Mouse (Mus musculus) stomach, embryonic 16.5 days (tissue): Measurements from ENCODE around the gene Sptbn4. TPM values are rescaled to one million over a fixed set of nuclear protein-coding genes. Genes with fewer than 3 reads are reported as not detected.
A peak's percentile ranks its signal among the peaks of the same experiment; 100 is the strongest.

Experiments used
- ATAC-seq: fragments of 200-750 bp; cut with Nextera tagmentation; 2 replicates; pipeline ENCODE4 v1.8.0; 2017; ENCODE audit warnings: moderate number of reproducible peaks, moderate TSS enrichment; ENCODE audit not compliant: insufficient read depth, low FRiP score
- H3K27ac ChIP-seq: fragments of 300-500 bp; sonication (generic); 2 replicates; pipeline ENCODE4 v1.5.1; 2014; ENCODE audit warnings: low read length
- H3K27me3 ChIP-seq: fragments of 300-500 bp; sonication (generic); 2 replicates; pipeline ENCODE4 v1.6.1; 2014; ENCODE audit warnings: low read length, control low read depth, mixed read lengths; ENCODE audit not compliant: control insufficient read depth, insufficient read depth
- H3K36me3 ChIP-seq: fragments of 300-500 bp; sonication (generic); 2 replicates; pipeline ENCODE4 v1.6.1; 2014; ENCODE audit warnings: low read length; ENCODE audit not compliant: control insufficient read depth, insufficient read depth
- H3K4me1 ChIP-seq: fragments of 300-500 bp; sonication (generic); 2 replicates; pipeline ENCODE4 v1.6.1; 2014; ENCODE audit warnings: low read length, control low read depth, mixed read lengths; ENCODE audit not compliant: control insufficient read depth, insufficient read depth
- H3K4me2 ChIP-seq: fragments of 300-500 bp; sonication (generic); 2 replicates; pipeline ENCODE4 v1.6.1; 2014; ENCODE audit warnings: low read depth, low read length, mixed read lengths
- H3K4me3 ChIP-seq: fragments of 300-500 bp; sonication (generic); replicated peaks from 2 replicates; pipeline ENCODE4 v1.5.1; 2014; ENCODE audit warnings: mild to moderate bottlenecking, low read length
- H3K9ac ChIP-seq: fragments of 300-500 bp; sonication (generic); 2 replicates; pipeline ENCODE4 v1.6.1; 2014; ENCODE audit warnings: low read length
- H3K9me3 ChIP-seq: fragments of 300-500 bp; sonication (generic); replicated peaks from 2 replicates; pipeline ENCODE4 v1.6.1; 2016; ENCODE audit warnings: low read length, control low read depth; ENCODE audit not compliant: control insufficient read depth
- WGBS: fragments of 180-500 bp; shearing (Covaris S2); extraction: QIAGEN DNeasy Blood & Tissue Kit; methylation state at CpG from one replicate; pipeline ENCODE4 v1.1.7; 2014; 5-methylcytosine and 5-hydroxymethylcytosine counted together
- polyA plus RNA-seq: library from polyadenylated mRNA; unstranded; fragments of >200 nt; fragmentation: Nextera tagmentation; extraction: Ambion mirVana; gene quantifications from 2 replicates; pipeline ENCODE4 v1.2.1, GENCODE M21; 2015

Gene Sptbn4
- polyA plus RNA-seq, 1 experiment from 2014 or later = 0.50 TPM

DNA sequence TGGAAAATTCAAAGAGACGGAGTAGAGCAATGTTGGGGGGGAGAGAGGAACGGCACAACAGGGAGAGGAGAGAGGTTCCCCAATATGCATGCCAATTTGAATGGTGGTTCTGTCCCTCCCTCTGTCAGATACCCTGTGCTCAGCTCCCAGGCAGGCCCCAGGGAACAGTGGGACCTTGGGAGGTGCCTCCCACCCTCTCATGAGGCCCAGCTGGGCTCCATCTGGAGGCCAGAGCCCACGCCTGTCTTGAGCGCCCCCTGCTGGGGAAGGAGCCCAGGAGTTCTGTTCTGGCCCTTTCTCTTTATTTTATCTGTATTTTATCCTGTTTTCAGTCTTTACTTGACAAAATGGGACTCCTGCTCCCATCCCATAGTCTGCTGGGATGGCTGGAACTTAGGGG, 62.8 kb downstream of the Sptbn4 start:
- 33% methylated on average over 4 of the region's 4 CpGs for WGBS
- Histone ChIP-seq H3K36me3 (no peaks in the 10 kb centered on the region), H3K4me1 (peaks cover 5% of the 10 kb centered on the region; the same call in 1 of the 2 replicates), H3K4me2 (no peak overlapping the region), H3K27ac (no peak overlapping the region), H3K27me3 (no peaks in the 10 kb centered on the region), H3K9me3 (no peaks in the 10 kb centered on the region), H3K4me3 (no peak overlapping the region), H3K9ac (no peak overlapping the region)
- peak; percentile 78; the same call in 1 of the 2 replicates for ATAC-seq

DNA sequence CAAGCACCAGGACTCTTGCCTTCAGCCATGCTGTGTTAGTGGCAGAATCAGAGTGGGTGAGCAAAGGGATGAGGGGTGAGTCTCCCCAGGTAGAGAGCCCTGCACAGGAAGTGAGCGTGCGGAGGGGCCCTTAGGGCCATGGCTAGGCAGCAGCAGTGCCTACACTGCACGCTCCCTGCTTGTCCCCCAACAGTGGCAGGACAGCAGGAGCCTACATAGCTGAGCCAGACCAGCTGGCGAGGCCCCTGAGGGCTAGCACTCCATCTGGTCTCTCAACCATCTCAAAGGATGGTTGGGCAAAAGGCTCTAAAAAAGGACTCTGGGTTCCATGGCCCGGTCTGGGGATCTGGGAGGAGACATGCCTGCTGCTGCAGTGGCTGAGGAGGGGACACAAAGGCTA, 63.4 kb downstream of the Sptbn4 start:
- Histone ChIP-seq H3K4me1 (peaks cover 5% of the 10 kb centered on the region; the same call in 1 of the 2 replicates), H3K9me3 (no peaks in the 10 kb centered on the region), H3K4me3 (no peak overlapping the region), H3K36me3 (no peaks in the 10 kb centered on the region), H3K27ac (no peak overlapping the region), H3K4me2 (no peak overlapping the region), H3K9ac (no peak overlapping the region), H3K27me3 (no peaks in the 10 kb centered on the region)
- no peak for ATAC-seq
- 72% methylated on average over 5 of the region's 5 CpGs for WGBS

DNA sequence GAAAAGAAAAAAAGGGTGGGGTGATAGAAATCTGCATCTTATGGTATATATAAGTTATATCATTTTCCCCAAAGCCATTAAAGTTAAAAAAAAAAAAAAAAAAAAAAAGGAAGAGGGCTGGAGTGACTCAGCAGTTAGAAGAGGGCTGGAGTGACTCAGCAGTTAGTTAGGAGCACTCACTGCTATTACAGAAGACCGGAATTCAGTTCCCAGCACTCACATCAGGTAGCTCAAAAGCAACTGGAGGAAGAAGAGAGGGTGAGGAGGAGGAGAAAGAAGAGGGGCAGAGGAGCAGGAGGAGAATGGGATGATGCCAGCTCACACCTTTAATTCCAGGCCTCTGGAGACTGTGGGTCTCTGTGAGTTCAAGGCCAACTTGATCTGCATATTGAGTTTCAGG, 64.3 kb downstream of the Sptbn4 start:
- ATAC-seq = no peak
- H3K9me3 ChIP-seq = no peaks in the 10 kb centered on the region
- no peak overlapping the region for H3K4me3 ChIP-seq
- H3K4me1 ChIP-seq = peaks cover 5% of the 10 kb centered on the region; the same call in 1 of the 2 replicates
- H3K9ac ChIP-seq = no peak overlapping the region
- no peaks in the 10 kb centered on the region for H3K36me3 ChIP-seq
- WGBS = 82% methylated on average over 1 of the region's 1 CpGs
- H3K27me3 ChIP-seq = no peaks in the 10 kb centered on the region
- H3K4me2 ChIP-seq = no peak overlapping the region
- no peak overlapping the region for H3K27ac ChIP-seq

DNA sequence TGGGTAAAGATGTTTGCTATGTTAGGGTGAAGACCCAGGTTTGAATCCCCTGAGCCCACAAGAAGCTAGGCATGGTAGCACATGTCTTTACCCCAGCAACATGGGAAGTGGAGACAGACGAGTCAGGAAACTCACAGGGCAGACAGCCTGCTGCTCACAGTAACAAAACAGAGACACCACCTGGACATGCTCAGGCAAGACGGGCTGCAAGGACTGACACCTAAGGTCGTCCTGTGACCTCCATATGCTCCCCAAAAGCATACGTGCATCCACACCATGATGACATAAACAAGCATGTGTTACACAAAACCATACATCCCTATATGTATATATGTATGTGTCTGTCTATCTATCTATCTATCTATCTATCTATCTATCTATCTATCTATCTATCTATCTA, 65.9 kb downstream of the Sptbn4 start:
- 58% methylated on average over 4 of the region's 4 CpGs for WGBS
- Histone ChIP-seq H3K4me1 (peaks cover 5% of the 10 kb centered on the region; the same call in 1 of the 2 replicates), H3K9me3 (no peaks in the 10 kb centered on the region), H3K27ac (no peak overlapping the region), H3K36me3 (no peaks in the 10 kb centered on the region), H3K9ac (no peak overlapping the region), H3K4me3 (no peak overlapping the region), H3K4me2 (no peak overlapping the region), H3K27me3 (peaks cover 9% of the 10 kb centered on the region)
- no peak for ATAC-seq

DNA sequence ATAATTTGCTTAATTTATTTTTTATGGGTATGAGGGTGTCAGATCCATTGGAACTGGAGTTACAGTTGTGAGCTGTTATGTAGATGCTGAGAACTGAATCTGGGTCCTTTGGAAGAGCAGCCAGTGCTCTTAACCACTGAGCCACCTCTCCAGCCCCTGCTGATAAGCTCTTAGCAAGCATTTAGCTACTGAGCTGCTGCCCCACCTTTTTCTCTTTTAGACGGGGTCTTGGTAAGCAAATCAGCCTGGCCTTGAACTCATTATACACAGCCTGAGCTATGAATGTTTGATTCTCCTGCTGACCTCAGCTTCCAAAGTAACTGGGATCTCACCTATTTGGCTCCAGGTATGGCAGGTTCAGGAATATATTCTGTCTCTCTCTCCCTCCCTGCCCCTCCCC, 66.5 kb downstream of the Sptbn4 start:
- H3K27ac ChIP-seq = no peak overlapping the region
- ATAC-seq = no peak
- H3K9ac ChIP-seq = no peak overlapping the region
- H3K4me1 ChIP-seq = peaks cover 5% of the 10 kb centered on the region; the same call in 1 of the 2 replicates
- no peak overlapping the region for H3K4me3 ChIP-seq
- H3K4me2 ChIP-seq = no peak overlapping the region
- H3K9me3 ChIP-seq = no peaks in the 10 kb centered on the region
- 29% methylated on average over 1 of the region's 1 CpGs for WGBS
- no peaks in the 10 kb centered on the region for H3K36me3 ChIP-seq
- H3K27me3 ChIP-seq = peaks cover 13% of the 10 kb centered on the region

DNA sequence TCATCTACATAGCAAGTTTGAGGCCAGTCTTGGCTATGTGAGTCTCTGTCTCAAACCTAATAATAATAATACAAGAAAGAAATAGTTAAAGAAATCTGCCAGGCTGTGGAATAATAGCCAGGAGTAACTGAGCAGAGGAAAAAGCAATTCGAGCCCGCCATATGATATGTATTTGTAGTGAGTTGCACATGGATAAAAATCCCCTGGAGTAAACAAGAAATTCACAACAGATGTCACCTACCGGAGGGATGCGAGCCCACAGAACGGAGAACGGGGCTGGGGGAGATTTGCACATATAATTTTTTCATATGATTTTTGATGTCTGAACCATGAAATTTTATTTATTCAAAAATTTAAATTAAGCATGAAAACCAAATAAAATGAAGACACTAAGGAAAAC, 67.7 kb downstream of the Sptbn4 start:
- H3K4me3 ChIP-seq = no peak overlapping the region
- peaks cover 5% of the 10 kb centered on the region; the same call in 1 of the 2 replicates for H3K4me1 ChIP-seq
- 83% methylated on average over 6 of the region's 6 CpGs for WGBS
- H3K9ac ChIP-seq = no peak overlapping the region
- no peak overlapping the region for H3K4me2 ChIP-seq
- H3K9me3 ChIP-seq = no peaks in the 10 kb centered on the region
- ATAC-seq = no peak
- H3K36me3 ChIP-seq = no peaks in the 10 kb centered on the region
- no peak overlapping the region for H3K27ac ChIP-seq
- peaks cover 23% of the 10 kb centered on the region for H3K27me3 ChIP-seq

DNA sequence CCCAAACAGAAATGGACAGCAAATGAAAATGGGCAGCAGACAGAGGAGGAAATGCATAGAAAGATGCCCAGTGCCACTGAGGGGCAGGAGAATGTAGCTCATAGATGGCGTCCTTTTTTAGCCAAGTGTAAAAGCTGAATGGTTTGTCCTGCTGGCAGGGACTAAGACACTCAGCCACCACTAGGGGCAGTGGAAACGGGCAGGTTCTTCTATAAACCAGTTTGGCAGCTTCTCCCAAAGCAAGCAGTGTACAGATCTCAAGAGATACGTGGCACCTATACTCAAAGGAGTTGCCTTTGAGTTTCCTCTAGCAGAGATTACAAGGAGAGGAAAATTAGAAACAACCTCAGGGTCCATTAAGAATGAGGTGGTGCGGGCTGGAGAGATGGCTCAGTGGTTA, 69.1 kb downstream of the Sptbn4 start:
- no peaks in the 10 kb centered on the region for H3K36me3 ChIP-seq
- no peak overlapping the region for H3K9ac ChIP-seq
- no peak overlapping the region for H3K4me3 ChIP-seq
- no peak overlapping the region for H3K4me2 ChIP-seq
- no peaks in the 10 kb centered on the region for H3K4me1 ChIP-seq
- no peaks in the 10 kb centered on the region for H3K9me3 ChIP-seq
- peak; percentile 85 for ATAC-seq
- no peak overlapping the region for H3K27ac ChIP-seq
- WGBS = 24% methylated on average over 4 of the region's 4 CpGs
- H3K27me3 ChIP-seq = peaks cover 35% of the 10 kb centered on the region

DNA sequence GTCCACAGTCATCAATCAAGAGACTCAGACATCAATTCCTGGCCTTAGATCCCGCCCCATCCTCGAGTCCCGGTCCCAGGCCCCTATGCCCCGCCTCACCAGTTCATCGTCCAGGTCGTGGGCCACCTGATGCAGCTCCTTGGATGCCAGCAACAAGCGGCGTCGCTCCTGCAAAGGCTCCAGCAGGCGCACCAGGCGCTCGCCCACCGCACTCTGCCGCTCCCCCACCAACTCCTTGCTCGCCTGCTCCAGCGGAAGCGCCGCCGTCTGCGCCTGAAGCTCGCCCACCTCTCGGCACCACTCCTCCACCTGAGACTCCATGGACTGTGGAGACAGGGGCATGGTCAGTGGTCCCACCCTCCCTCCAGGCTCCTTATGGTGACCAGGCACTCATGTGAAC, 72.2 kb downstream of the Sptbn4 start:
- H3K4me3 ChIP-seq = no peak overlapping the region
- H3K36me3 ChIP-seq = no peaks in the 10 kb centered on the region
- ATAC-seq = no peak
- peaks cover 5% of the 10 kb centered on the region; the same call in 1 of the 2 replicates for H3K4me1 ChIP-seq
- 1% methylated on average over 22 of the region's 22 CpGs for WGBS
- H3K27me3 ChIP-seq = peaks cover 66% of the 10 kb centered on the region
- no peaks in the 10 kb centered on the region for H3K9me3 ChIP-seq
- H3K4me2 ChIP-seq = peak overlapping the region; percentile 24; the same call in 1 of the 2 replicates
- H3K27ac ChIP-seq = no peak overlapping the region
- no peak overlapping the region for H3K9ac ChIP-seq

DNA sequence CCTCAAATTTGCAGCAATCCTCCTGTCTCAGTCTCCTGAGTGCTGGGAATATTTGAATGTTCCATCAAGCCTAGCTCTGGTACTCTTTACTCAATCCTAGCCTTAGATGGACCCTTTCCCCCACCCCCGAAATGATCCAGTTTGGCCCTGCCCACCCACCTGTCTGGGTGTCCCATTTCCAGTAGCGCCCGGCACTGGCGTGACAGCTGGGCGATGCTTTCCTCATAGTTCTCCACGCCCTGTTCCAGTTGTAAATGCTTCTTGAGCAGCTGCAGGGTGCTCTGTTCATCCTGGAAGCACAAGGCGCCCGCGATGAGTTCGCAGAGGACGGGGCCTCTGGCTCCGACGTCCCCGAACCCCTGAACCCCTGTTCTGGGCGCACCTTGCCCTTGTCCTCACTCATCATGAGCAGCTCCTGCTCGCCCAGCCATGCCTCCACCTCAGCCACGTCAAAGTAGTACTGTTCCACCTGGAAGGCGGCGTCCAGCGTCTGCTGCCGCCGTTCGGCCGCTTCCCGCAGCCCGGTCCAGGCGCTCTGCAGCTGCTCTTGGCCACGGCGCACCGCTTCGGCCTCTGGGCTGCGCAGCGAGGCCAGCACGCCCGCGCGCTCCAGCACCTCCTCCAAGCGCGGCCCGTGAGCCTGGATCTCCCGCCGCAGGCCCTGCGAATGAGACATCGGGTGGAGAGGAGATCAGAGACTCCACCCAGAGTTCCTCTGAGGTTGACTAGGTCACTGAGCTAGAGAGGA, 75.6 kb downstream of the Sptbn4 start:
- peak overlapping the region; percentile 20; the same call in 1 of the 2 replicates for H3K9ac ChIP-seq
- ATAC-seq = peak; percentile 60

More for the DNA sequence above, 75.6 kb downstream of the Sptbn4 start:
- peak overlapping the region; percentile 47 for H3K4me2 ChIP-seq
- no peak overlapping the region for H3K27ac ChIP-seq
- peaks cover 87% of the 10 kb centered on the region for H3K27me3 ChIP-seq
- H3K4me1 ChIP-seq = peaks cover 11% of the 10 kb centered on the region
- 7% methylated on average over 44 of the region's 44 CpGs for WGBS
- peak overlapping the region; percentile 24 for H3K4me3 ChIP-seq
- H3K36me3 ChIP-seq = no peaks in the 10 kb centered on the region
- 0 out of 2 replicates have a peak, but pooled peaks cover 4% of the 10 kb centered on the region for H3K9me3 ChIP-seq
